Comparison of ENCODE assay signal across 23 mouse cellular contexts in the genomic region with DNA sequence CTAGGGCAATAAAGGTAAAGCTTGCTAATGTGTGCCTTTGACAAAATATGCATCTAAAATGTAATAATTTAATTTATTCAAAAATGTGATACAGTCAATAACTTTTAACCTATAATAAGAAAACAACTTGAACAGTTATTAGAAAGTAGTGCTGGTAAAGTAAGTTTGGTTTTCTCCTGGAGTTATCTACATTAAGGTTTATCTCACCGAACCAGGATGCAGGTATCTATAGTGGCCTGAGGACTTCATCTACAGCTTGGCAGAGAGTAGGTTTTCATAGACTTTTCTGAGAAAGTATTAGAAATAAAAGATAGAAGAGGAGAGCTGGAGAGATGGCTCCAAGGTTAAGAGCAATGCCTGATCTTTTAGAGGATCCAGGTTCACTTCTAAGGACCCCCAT. TPM values are rescaled to one million over a fixed set of nuclear protein-coding genes. Genes with fewer than 3 reads are reported as not detected.
DNase-seq lines count a peak whose midpoint lies in the region; ATAC-seq and TF ChIP-seq lines count a peak whose summit lies in the region.
"Had no signal": no experiment of that assay in that cellular context is flagged by ENCODE, and none has a peak within 500 bp of the region (broad histone marks: within the 10 kb centered on the region; RNA-seq: fewer than 3 reads in every experiment).

No protein-coding gene starts in this region.

- TF ChIP-seq CTCF in MEL (IDR thresholded peaks at IDR 0.05 in 2 of 3, conservative IDR thresholded peaks at IDR 0.05 in 1 of 3; ENCODE audit: control insufficient read depth in 1 of 3, insufficient read depth in 1 of 3, low read depth in 2 of 3, low read length in 3 of 3, poor library complexity in 1 of 3, severe bottlenecking in 1 of 3): no peak
- TF ChIP-seq CTCF in liver, embryonic 14.5 days (IDR thresholded peaks at IDR 0.05; ENCODE audit: low read depth): no peak

- H3K9ac ChIP-seq in MEL (ENCODE audit: control insufficient read depth, low read depth, low read length, poor library complexity, severe bottlenecking): no peak overlapping the region
- no peak overlapping the region for H3K9ac ChIP-seq in liver, embryonic 14.5 days (replicated peaks)
- no peak overlapping the region for H3K9ac ChIP-seq in kidney, embryonic 14.5 days (ENCODE audit: low read depth, low read length)
- H3K9ac ChIP-seq: embryonic facial prominence, embryonic 13.5 days; heart, embryonic 12.5 days; hindbrain, embryonic 14.5 days had no signal

- no peaks in the 10 kb centered on the region for H3K79me2 ChIP-seq in MEL (ENCODE audit: control insufficient read depth, insufficient read depth, low read length, poor library complexity)

- peak overlapping the region; percentile 31 for H3K4me2 ChIP-seq in liver, embryonic 14.5 days (ENCODE audit: low read depth)
- H3K4me2 ChIP-seq in kidney, embryonic 14.5 days (replicated peaks; ENCODE audit: low read depth, low read length): no peak overlapping the region
- H3K4me2 ChIP-seq: embryonic facial prominence, embryonic 13.5 days; heart, embryonic 12.5 days; hindbrain, embryonic 14.5 days had no signal

- no peak overlapping the region for H3K4me3 ChIP-seq in MEL (ENCODE audit: control insufficient read depth in 1 of 2, insufficient read depth in 1 of 2, low read depth in 2 of 2, low read length in 2 of 2)
- no peak overlapping the region for H3K4me3 ChIP-seq in liver, embryonic 14.5 days (ENCODE audit: insufficient read depth in 1 of 2, low read depth in 2 of 2, low read length in 2 of 2)
- H3K4me3 ChIP-seq in kidney, embryonic 14.5 days (ENCODE audit: low read length): no peak overlapping the region
- H3K4me3 ChIP-seq: embryonic facial prominence, embryonic 13.5 days; forebrain, embryonic 10.5 days; gastrocnemius, adult 2 months; heart, embryonic 12.5 days; hindbrain, embryonic 10.5 days had no signal

- no peaks in the 10 kb centered on the region for H3K9me3 ChIP-seq in MEL (replicated peaks; ENCODE audit: insufficient read depth, low read length)
- no peaks in the 10 kb centered on the region for H3K9me3 ChIP-seq in liver, embryonic 14.5 days (ENCODE audit: control insufficient read depth, low read length)
- H3K9me3 ChIP-seq in kidney, embryonic 14.5 days (ENCODE audit: control insufficient read depth, low read length): no peaks in the 10 kb centered on the region
- H3K9me3 ChIP-seq: embryonic facial prominence, embryonic 13.5 days; forebrain, embryonic 10.5 days; heart, embryonic 12.5 days; hindbrain, embryonic 10.5 days had no signal

- WGBS in liver, embryonic 14.5 days (ENCODE audit: insufficient replicate concordance): 16% methylated on average over 1 of the region's 1 CpGs
- WGBS in kidney, embryonic 14.5 days: 95% methylated on average over 1 of the region's 1 CpGs

- H3K27me3 ChIP-seq in MEL (ENCODE audit: control insufficient read depth in 1 of 2, insufficient read depth in 2 of 2, low read length in 2 of 2): no peaks in the 10 kb centered on the region
- H3K27me3 ChIP-seq in liver, embryonic 14.5 days (ENCODE audit: control insufficient read depth, insufficient read depth, low read length): no peaks in the 10 kb centered on the region
- no peaks in the 10 kb centered on the region for H3K27me3 ChIP-seq in kidney, embryonic 14.5 days (ENCODE audit: control insufficient read depth, insufficient read depth, low read length)
- H3K27me3 ChIP-seq: embryonic facial prominence, embryonic 13.5 days; heart, embryonic 12.5 days; Patski had no signal

- no peak for TF ChIP-seq RAD21 in MEL (IDR thresholded peaks at IDR 0.05; ENCODE audit: low read depth, low read length)

- TF ChIP-seq POLR2A in MEL (IDR thresholded peaks at IDR 0.05; ENCODE audit: control insufficient read depth in 1 of 2, insufficient read depth in 1 of 2, low read depth in 1 of 2, low read length in 2 of 2, poor library complexity in 1 of 2): no peak

- ATAC-seq in erythroblast, adult 5-6 weeks (replicated peaks; ENCODE audit: low FRiP score, poor library complexity, severe bottlenecking): peak; percentile 78
- ATAC-seq in liver, embryonic 14.5 days (ENCODE audit: insufficient read depth): peak; percentile 88
- ATAC-seq in megakaryocyte progenitor cell, adult 5-6 weeks (replicated peaks; ENCODE audit: poor library complexity): peak; percentile 56
- no peak for ATAC-seq in kidney, embryonic 14.5 days (ENCODE audit: low FRiP score, low TSS enrichment)
- ATAC-seq in inflammation-experienced regulatory T-cells, adult 6 months: no peak
- ATAC-seq: activated CD4-positive, CD25-positive, alpha-beta regulatory T cell, adult 4 months; forebrain, embryonic 14.5 days; Patski had no signal

- peaks cover 0 to 23% of the 10 kb centered on the region in 2 experiments; a peak in 2 of 4 replicates for H3K36me3 ChIP-seq in MEL (ENCODE audit: control insufficient read depth in 1 of 2, insufficient read depth in 2 of 2, low read length in 2 of 2)
- H3K36me3 ChIP-seq in liver, embryonic 14.5 days (replicated peaks; ENCODE audit: control insufficient read depth, insufficient read depth, low read depth): no peaks in the 10 kb centered on the region
- H3K36me3 ChIP-seq in kidney, embryonic 14.5 days (ENCODE audit: control insufficient read depth, insufficient read depth, low read length): no peaks in the 10 kb centered on the region
- H3K36me3 ChIP-seq: embryonic facial prominence, embryonic 13.5 days; forebrain, embryonic 10.5 days; heart, embryonic 12.5 days; hindbrain, embryonic 10.5 days had no signal

- TF ChIP-seq EP300 in MEL (IDR thresholded peaks at IDR 0.05; ENCODE audit: low read depth in 1 of 2, low read length in 2 of 2): peak; percentile 57 to 60; a peak in 3 of 4 replicates
- peak; percentile 60 for TF ChIP-seq EP300 in liver, embryonic 14.5 days (IDR thresholded peaks at IDR 0.05; ENCODE audit: low read depth)

- H3K27ac ChIP-seq in MEL (ENCODE audit: control insufficient read depth, low read depth, low read length): 0 out of 2 replicates have a peak overlapping the region, but pooled peaks have one; percentile 39
- H3K27ac ChIP-seq in liver, embryonic 14.5 days: peak overlapping the region; percentile 21
- no peak overlapping the region for H3K27ac ChIP-seq in kidney, embryonic 14.5 days (ENCODE audit: low read depth, low read length)
- H3K27ac ChIP-seq: embryonic facial prominence, embryonic 13.5 days; forebrain, embryonic 10.5 days; gastrocnemius, adult 2 months; hindbrain, embryonic 10.5 days had no signal

- DNase-seq in MEL (ENCODE audit: low read depth, low spot score): peak; percentile 32
- no peak for DNase-seq in liver, embryonic 14.5 days (ENCODE audit: low read depth in 3 of 3, low spot score in 3 of 3)
- DNase-seq in kidney, adult 18-20 months: no peak
- DNase-seq: adrenal gland, adult 2 months; adrenal gland, postnatal 36 days; cerebellum, adult 11-12 months; cerebellum, adult 9-11 months; cerebellum, postnatal 36 days; gastrocnemius, adult 2 months; gastrocnemius, postnatal 25 days had no signal

- peaks cover 2 to 17% of the 10 kb centered on the region in 2 experiments; a peak in 2 of 4 replicates for H3K4me1 ChIP-seq in MEL (ENCODE audit: control insufficient read depth in 1 of 2, insufficient read depth in 2 of 2, low read length in 2 of 2)
- peaks cover 16 to 19% of the 10 kb centered on the region in 2 experiments for H3K4me1 ChIP-seq in liver, embryonic 14.5 days (replicated peaks; ENCODE audit: control insufficient read depth in 2 of 2, insufficient read depth in 2 of 2, low read length in 1 of 2)
- no peaks in the 10 kb centered on the region for H3K4me1 ChIP-seq in kidney, embryonic 14.5 days (ENCODE audit: control insufficient read depth, insufficient read depth, low read length)
- H3K4me1 ChIP-seq: forebrain, embryonic 10.5 days; hindbrain, embryonic 10.5 days had no signal

TF ChIP-seq in MEL, 35 proteins besides CTCF, POLR2A, EP300 and RAD21:
- TF ChIP-seq MYC (IDR thresholded peaks at IDR 0.05; ENCODE audit: low read depth, low read length): no peak
- no peak for TF ChIP-seq KAT2A (conservative IDR thresholded peaks at IDR 0.05; ENCODE audit: low read depth, low read length)
- TF ChIP-seq USF2 (IDR thresholded peaks at IDR 0.05; ENCODE audit: borderline replicate concordance in 1 of 2, insufficient read depth in 1 of 2, low read depth in 1 of 2, low read length in 2 of 2): no peak
- TF ChIP-seq ZKSCAN1 (IDR thresholded peaks at IDR 0.05; ENCODE audit: low read depth, low read length): no peak
- peak; percentile 78 for TF ChIP-seq TCF12 (IDR thresholded peaks at IDR 0.05; ENCODE audit: low read depth, low read length)
- no peak for TF ChIP-seq SIN3A (IDR thresholded peaks at IDR 0.05; ENCODE audit: low read length)
- TF ChIP-seq CHD1 (IDR thresholded peaks at IDR 0.05; ENCODE audit: low read depth, low read length): no peak
- TF ChIP-seq UBTF (IDR thresholded peaks at IDR 0.05; ENCODE audit: borderline replicate concordance, insufficient read depth, low read depth, low read length): no peak
- TF ChIP-seq TAL1 (IDR thresholded peaks at IDR 0.05; ENCODE audit: low read length): 0 out of 2 replicates have a peak, but pooled peaks have one; percentile 12
- TF ChIP-seq MAX (IDR thresholded peaks at IDR 0.05; ENCODE audit: low read length): no peak
- TF ChIP-seq GATA1 (IDR thresholded peaks at IDR 0.05; ENCODE audit: low read depth, low read length): peak; percentile 76

RNA-seq across cellular contexts. Expression of gene Mab21l2, which starts 13.0 kb away (rescaled TPM):
- 0.07 TPM in 1 of 2 replicates, not detected in the other for total RNA-seq in MEL (2012; rRNA removed)
- polyA plus RNA-seq in MEL (2012; ENCODE audit: insufficient read depth in 1 of 2, insufficient read length in 2 of 2, low read depth in 1 of 2, low replicate concordance in 2 of 2, missing spikeins in 1 of 2): not detected
- not detected in 2 replicates for total RNA-seq in erythroblast, adult 5-6 weeks (2015; ENCODE audit: low replicate concordance)
- total RNA-seq in erythroblast, adult 5-6 weeks (2017; ENCODE audit: low replicate concordance): not detected in 2 replicates
- polyA plus RNA-seq in liver, embryonic 14.5 days (2012; rRNA removed): 0.31 and 0.69 TPM in 2 replicates
- 0.15 and 0.23 TPM in 2 replicates for polyA plus RNA-seq in liver, embryonic 14.5 days (2014; fragmentation: Nextera tagmentation; extraction: Ambion mirVana)
- not detected in 2 replicates for total RNA-seq in megakaryocyte progenitor cell, adult 5-6 weeks (2015)
- not detected in 2 replicates for total RNA-seq in megakaryocyte progenitor cell, adult 5-6 weeks (2017)
- 0.30 and 0.34 TPM in 2 replicates for polyA plus RNA-seq in kidney, embryonic 14.5 days (2014; fragmentation: Nextera tagmentation; extraction: Ambion mirVana)
- polyA plus RNA-seq in inflammation-experienced regulatory T-cells, adult 6 months (2017; shearing (Covaris generic)): under 1 TPM; 0.34 to 0.99 (median 0.50) TPM
- total RNA-seq: granulocyte monocyte progenitor cell, adult 5-6 weeks had no signal
- polyA plus RNA-seq: Patski had no signal

Comparison
In these comparisons a context has a peak if more than half of its experiments do, and no peak if none do; other contexts are left out.
1. ATAC-seq: peak in erythroblast, adult 5-6 weeks (single experiment), liver, embryonic 14.5 days (single experiment) and megakaryocyte progenitor cell, adult 5-6 weeks (single experiment); none in kidney, embryonic 14.5 days (single experiment) and inflammation-experienced regulatory T-cells, adult 6 months (single experiment).